Mouse (Mus musculus) kidney, postnatal 10 days (tissue): ENCODE results near the gene Vhl.
A peak's percentile ranks its signal among the peaks of the same experiment; 100 is the strongest.

ENCODE experiments used
- DNase-seq: peaks from one replicate; pipeline ENCODE4 v3.0.0; 2021; ENCODE audit warnings: mixed read lengths

Vhl gene

GRCm38 (mm10) chr6:113630322-113630721 lies 6.6 kb downstream of the Vhl start:
- no peak for DNase-seq

- no peak for DNase-seq
Measured at GRCm38 (mm10) chr6:113632863-113633262, 9.1 kb downstream of the Vhl start.

- peak; percentile 98 for DNase-seq
Measured at GRCm38 (mm10) chr6:113638302-113639040, 14.7 kb downstream of the Vhl start, which contains the start of gene Irak2. TSS of gene Irak2 (plus strand) at chr6:113638467.

DNA sequence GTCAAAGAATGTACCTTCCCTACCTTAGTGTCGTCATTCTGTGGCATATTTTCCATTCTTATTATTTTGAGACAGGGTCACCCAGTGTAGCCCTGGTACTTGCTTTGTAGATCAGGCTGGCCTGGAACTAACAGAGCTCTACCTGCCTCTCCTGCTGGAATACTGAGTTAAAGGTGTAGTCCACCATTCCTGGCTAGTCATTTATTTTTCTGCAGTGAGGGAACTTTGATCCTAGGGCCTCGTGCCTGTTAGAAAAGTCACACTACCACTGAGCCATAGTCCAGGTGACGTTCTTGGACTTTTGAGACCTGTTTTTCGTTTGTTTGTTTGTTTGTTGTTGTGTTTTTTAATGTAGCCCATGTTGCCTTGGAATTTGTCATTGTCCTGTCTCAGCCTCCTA lies 15.4 kb downstream of the Vhl start:
- no peak for DNase-seq

GRCm38 (mm10) chr6:113642605-113643004 lies 18.8 kb downstream of the Vhl start:
- DNase-seq: no peak

GRCm38 (mm10) chr6:113643021-113643420 lies 19.3 kb downstream of the Vhl start:
- DNase-seq: no peak

DNA sequence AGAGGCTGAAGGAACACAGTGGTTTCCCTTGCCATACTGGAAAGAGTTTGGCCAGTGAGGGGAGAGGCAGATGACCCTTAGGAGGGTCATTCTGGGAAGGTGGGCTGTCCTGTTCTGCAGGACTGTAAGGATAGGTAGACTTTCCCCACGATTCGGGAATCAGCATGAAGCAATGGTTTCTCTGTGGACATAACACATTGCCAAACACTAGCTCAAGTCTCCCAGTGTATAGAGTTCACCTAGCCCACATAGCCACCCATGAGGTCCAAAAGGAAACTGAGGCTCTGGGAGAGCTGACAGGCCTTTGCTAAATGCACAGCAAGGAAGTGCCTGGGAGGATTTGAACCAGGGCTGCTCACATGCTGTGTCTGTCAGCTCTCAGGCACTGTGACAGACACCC lies 20.2 kb downstream of the Vhl start:
- DNase-seq: no peak

DNA sequence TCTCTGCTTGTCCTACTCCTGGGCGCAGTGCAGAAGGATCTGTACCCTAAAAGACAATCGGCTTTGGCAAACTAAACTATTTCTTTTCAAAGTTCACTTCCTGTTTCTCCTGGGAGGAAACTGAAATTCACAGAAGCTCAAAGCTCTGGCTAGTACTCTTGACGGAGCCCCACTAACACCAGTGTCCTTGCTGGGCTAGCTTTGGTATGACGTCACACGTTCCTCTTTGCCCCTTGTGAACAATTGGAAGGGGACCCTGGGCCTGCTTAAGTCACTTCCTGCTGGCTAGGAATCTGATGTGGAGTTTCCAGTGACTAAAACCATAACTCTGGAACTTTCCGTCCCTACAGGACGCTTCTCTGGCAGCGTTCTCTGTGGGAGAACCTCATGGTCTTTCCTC lies 21.0 kb downstream of the Vhl start:
- DNase-seq: peak; percentile 69

DNA sequence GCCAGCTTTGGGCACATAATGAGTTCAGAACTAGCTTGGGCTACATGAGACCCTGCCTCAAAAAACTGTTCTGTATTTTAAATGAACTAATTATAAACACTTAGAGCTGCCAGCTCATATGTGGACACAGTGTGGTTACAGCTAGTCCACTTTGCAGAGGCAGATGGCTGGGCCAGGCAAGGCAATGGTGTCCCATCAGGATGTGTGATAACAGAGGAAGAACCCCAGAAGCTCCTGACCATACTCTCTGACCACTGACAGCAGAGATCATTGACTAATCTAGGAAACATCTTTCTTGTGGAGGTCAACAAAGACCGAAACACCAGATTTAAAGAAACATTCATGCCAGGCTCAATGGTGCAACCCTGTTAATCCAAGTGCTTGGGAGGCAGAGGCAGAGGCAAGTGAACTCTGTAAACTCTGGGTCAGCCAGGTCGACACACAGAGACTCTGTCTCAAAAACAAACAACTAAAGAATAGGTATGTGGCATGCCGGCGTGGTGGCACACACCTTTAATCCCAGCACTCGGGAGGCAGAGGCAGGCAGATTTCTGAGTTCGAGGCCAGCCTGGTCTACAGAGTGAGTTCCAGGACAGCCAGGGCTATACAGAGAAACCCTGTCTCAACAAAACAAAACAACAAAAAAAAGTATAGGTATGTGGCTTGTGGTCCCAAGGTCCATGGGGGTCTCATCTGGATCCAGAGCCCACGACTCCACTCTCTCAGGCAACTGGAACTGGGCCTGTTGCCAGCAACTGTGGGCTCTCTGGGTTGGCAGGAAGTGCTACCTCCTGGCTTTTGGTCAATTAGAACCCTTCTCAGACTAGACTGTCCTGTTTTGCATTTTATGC lies 25.8 kb downstream of the Vhl start:
- peak; percentile 45 for DNase-seq

DNA sequence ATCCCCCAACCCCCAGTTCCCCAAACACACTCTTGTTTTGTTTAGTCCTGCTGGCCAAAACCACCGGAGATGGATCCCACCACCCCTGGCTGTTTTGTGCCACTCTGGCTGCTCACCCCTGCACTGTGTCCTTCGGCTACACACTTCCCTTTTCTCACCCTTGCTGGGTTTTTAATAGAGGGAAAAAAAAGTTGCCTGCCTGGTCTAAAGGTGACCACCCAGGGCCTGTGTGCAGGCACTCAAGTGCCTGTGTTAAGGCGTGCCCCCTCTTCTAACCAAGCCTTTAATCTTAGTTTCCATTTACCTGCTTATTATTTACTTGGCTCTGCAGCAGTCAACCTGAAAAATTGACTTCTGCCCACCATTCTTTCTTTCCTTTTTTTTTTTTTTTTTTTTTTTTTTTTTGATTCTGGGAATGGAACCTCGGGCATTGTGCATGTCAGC lies 26.5 kb downstream of the Vhl start:
- DNase-seq: no peak

DNA sequence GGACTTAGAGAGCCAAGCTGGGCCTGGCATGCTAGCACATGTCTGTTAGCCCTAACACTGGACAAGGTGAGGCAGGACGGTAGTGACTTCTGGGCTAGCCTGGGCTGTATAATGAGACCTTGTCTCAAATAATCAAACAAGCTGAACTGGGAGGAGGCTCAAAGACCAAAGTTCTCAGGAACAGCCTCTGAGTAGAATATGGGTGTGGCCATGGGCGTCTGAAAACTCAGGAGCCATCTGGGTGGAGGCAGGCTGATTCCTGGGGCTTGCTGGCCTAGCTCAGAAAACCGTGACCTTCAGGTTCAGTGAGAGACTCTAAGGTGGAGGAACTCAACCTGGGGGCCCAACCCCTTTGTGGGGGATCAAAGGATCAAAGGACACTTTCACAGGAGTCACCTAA lies 27.9 kb downstream of the Vhl start:
- DNase-seq: no peak

DNA sequence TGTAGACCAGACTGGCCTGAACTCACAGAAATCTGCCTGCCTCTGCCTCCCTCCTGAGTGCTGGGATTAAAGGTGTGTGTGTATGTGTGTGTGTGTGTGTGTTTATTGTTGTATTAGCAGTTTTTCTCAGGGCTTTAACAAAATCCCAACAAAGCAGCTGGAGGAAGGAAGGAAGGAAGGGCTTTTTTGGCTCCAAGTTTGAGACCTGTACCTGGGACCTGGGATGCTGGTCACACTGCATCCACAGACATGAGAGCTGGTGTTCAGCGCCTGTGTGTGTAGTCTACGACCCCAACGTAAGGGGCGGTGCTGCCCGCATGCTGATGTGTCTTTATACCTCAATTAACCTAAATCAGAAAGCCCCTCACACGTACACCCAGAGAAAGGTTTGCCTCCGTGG lies 29.8 kb downstream of the Vhl start:
- DNase-seq: no peak

DNA sequence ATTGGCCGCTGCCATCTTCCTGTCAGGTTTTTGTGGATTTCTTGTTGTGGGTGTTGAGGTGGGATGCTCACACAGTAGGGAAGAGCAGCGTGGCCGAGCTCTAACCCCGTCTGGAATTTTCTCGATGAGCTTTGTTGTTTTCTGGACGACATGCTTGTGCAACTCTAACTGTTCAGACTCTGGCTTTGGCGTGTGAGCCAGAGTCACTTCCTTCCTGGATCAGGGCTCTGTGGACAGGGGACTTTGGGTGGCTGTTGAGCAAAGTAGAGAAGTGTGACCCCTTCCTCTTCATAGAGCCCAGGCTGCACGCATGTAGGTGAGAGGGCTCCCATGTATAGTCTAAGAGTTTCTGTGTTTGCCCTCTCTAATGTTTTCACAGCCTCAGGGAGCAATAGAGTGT lies 30.3 kb downstream of the Vhl start:
- peak; percentile 36 for DNase-seq

GRCm38 (mm10) chr6:113654753-113655397 lies 31.1 kb downstream of the Vhl start:
- DNase-seq: peak; percentile 66

GRCm38 (mm10) chr6:113655475-113655874 lies 31.7 kb downstream of the Vhl start:
- DNase-seq: no peak

DNA sequence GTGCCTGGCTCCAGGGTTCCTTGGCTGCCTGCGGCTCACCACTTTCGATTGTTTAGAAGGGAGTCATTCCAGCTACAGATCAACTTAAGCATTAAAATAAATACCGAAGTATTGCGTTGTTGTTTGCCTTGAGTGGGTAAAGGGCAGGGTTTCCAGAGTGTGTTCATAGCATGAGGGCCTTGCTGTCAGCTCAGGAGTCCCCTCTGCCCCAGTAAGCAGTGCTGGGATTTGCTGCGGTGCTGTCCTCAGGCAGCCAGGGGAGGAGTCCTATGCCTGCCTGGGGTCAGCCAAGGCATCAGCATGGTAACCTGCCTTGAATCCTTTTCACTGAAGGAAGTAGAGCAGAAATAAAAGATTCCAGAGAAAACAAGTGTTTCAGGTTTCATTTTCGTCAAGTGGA lies 33.1 kb downstream of the Vhl start:
- DNase-seq: peak; percentile 52

GRCm38 (mm10) chr6:113658226-113658625 lies 34.5 kb downstream of the Vhl start:
- peak; percentile 72 for DNase-seq

DNA sequence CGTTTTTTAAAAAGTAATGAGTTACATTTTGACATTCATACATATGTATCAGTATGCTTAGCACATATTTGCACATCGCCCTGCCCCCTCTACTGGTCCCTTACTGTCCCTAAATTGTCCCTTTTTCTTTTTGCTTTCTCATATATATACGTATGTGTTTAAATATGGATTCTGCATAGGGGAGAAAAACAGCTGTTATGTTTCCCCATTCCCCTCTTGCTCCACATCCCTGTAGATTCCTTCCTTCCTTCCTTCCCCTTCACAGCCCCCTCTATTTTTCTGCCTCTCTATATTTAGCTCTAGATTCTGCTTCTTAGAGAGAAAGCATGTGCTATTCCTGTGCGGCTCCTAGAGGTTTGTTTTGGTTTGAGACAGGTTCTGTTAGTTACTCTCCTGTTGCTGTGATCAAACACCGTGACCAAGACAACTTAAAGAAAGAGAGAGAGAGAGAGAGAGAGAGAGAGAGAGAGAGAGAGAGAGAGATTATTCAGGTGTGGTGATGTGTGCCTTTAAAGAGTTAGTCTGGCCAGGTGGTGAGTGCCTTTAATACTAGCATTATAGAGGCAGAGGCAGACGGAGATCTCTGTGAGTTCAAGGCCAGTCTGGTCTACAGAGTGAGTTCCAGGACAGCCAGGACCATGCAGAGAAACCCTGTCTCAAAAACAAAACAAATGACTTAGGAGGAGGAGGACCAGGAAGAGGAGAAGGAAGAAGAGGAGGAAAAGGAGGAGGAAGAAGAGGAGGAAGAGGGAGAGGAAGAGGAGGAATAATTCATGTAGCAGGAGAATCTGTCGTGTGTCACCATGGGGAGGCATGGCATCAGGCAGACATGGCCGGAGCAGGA lies 36.1 kb downstream of the Vhl start:
- DNase-seq: no peak

DNA sequence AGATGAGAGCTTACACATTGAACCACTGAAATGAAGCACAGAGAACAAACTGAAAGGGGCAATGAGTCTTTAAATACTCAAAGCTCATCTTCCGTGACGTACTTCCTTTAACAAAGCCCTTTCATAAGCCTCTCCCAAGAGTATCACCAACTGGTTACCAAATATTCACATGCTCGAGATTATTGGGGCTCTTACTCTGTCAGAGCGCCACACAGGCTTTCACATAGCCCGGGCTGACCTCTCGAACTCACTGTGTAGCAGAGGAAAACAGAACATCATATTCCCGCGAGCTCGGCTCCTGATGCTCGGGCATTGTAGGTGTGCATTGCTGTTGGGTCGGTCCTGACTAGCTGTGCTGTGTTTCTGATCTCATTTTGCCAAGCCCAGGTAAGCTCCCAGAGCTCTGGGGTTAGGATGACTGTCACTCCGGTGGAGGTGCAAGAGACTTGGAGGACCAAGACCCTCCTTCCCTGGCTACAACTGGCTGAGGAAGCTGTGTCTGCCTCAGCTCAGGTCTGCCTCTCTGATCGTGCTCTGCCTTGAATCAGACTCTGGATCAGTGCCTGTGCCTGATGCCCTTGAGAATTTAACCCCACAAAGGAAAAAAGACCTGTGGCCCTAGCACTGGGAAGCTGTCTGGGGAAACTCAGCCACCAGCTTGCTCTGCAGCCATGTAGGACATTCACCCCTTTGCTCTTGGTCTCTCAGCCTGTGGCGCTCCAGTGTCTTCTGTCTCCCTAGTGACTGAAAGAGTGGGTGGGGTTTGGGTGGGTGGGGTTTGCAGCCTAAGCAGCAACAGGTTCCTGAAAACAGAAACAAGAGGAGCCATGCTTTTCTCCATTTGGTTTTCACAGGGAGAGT lies 37.0 kb downstream of the Vhl start:
- DNase-seq: no peak

DNA sequence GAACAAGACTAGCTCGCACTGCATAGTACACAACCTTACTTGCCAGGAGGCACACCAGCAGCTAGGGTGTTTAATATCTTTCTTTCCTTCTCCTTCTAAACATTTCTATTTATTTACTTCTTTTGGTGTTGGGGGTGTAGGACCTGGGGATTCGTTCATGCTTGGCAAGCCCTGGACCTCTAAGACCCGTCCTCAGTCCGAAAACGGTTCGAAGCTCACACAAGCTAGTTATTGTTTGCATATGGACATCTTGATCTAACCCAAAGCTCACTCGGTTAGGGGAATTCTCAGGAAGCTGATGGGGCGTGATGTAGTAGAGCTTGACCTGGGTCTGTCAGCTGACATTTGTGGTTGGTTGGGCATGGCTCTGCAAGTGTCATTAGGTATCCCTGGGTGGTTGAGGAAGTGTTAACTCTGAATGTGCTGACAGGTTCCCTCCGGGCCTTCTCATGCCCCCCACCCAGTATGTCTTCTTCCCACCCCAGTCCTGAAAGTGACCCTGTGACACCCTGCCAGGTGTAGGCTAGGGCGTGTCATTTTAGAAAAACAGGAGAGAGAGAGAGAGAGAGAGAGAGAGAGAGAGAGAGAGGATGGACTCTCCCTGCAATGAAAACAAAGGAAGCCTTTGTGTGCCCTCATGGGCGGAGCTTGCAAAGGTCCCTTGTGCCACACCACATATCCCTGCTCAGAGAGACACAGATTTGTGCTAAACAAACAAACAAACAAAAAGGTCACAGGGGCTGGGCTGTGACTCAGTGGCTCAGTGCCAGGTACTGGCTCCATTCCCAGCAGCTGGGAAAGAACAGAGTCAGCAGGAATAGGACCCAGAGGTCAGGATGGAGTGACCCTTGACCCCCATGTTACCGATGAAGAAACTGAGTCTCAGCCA lies 37.8 kb downstream of the Vhl start:
- peak; percentile 84 for DNase-seq
